Mouse (Mus musculus): ENCODE measurements at regions not wholly inside any gene's neighbourhood (a gene's known extent, or its start where the extent isn't known, plus 50 kb on each side); places are given as distances from the start of the nearest gene placed in this dataset.

DNA sequence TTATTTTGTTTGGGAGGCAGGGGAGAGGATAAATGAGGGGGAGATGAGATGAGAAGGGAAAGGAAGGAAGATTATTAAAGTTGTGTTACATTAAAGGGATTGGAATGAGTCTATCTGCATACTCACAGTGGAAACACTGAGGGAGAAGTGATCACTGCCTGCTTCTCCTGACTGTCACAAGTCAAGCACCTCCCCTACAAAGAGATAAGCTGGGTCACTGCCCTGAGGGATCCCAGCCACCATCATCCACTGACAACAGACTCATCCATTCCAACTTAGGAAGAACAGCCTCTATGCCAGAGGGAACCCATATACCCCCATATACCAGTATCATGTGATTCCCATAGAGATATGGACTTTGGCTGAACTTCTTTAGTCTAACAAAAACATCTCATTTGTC lies 322.3 kb downstream of the Ccser2 start:
- Histone ChIP-seq H3K4me1 (ENCODE audit: insufficient read depth, low read depth, low read length) (no peaks in the 10 kb centered on the region), H3K36me3 (ENCODE audit: insufficient read depth, low read length) (no peaks in the 10 kb centered on the region), H3K9me3 (ENCODE audit: low read length) (no peaks in the 10 kb centered on the region), H3K27ac (ENCODE audit: low read length) (no peak overlapping the region), H3K27me3 (replicated peaks; ENCODE audit: insufficient read depth, low read length) (no peaks in the 10 kb centered on the region), H3K9ac (replicated peaks; ENCODE audit: low read depth) (no peak overlapping the region), H3K4me3 (ENCODE audit: low read depth, low read length) (no peak overlapping the region), H3K4me2 (replicated peaks; ENCODE audit: low read depth, low read length) (no peak overlapping the region)
- DNase-seq (ENCODE audit: low spot score) (no peak), ATAC-seq (no peak)
- TF ChIP-seq EP300 (IDR thresholded peaks at IDR 0.05) (no peak), CTCF (IDR thresholded peaks at IDR 0.05) (no peak)

GRCm38 (mm10) chr14:36624822-36625221 lies 343.8 kb downstream of the Ccser2 start:
- no peaks in the 10 kb centered on the region for H3K36me3 ChIP-seq (ENCODE audit: insufficient read depth, low read length)
- no peaks in the 10 kb centered on the region for H3K4me1 ChIP-seq (ENCODE audit: insufficient read depth, low read depth, low read length)
- H3K9me3 ChIP-seq (ENCODE audit: low read length) = no peaks in the 10 kb centered on the region
- DNase-seq (ENCODE audit: low spot score) (no peak), ATAC-seq (no peak)
- TF ChIP-seq EP300 (IDR thresholded peaks at IDR 0.05) (no peak), CTCF (IDR thresholded peaks at IDR 0.05) (no peak)
- H3K27ac ChIP-seq (ENCODE audit: low read length) = no peak overlapping the region
- no peaks in the 10 kb centered on the region for H3K27me3 ChIP-seq (replicated peaks; ENCODE audit: insufficient read depth, low read length)
- H3K4me2 ChIP-seq (replicated peaks; ENCODE audit: low read depth, low read length) = no peak overlapping the region
- H3K4me3 ChIP-seq (ENCODE audit: low read depth, low read length) = no peak overlapping the region
- H3K9ac ChIP-seq (replicated peaks; ENCODE audit: low read depth) = no peak overlapping the region

- H3K4me3 ChIP-seq (ENCODE audit: low read depth, low read length) = no peak overlapping the region
- no peak overlapping the region for H3K9ac ChIP-seq (replicated peaks; ENCODE audit: low read depth)
- no peak for TF ChIP-seq EP300 (IDR thresholded peaks at IDR 0.05)
- TF ChIP-seq CTCF (IDR thresholded peaks at IDR 0.05) = no peak
- ATAC-seq (no peak), DNase-seq (ENCODE audit: low spot score) (no peak)
- H3K36me3 ChIP-seq (ENCODE audit: insufficient read depth, low read length) = no peaks in the 10 kb centered on the region
- no peaks in the 10 kb centered on the region for H3K4me1 ChIP-seq (ENCODE audit: insufficient read depth, low read depth, low read length)
- no peaks in the 10 kb centered on the region for H3K9me3 ChIP-seq (ENCODE audit: low read length)
- H3K4me2 ChIP-seq (replicated peaks; ENCODE audit: low read depth, low read length) = no peak overlapping the region
- no peak overlapping the region for H3K27ac ChIP-seq (ENCODE audit: low read length)
- 79% methylated on average over 1 of the region's 1 CpGs for WGBS
- no peaks in the 10 kb centered on the region for H3K27me3 ChIP-seq (replicated peaks; ENCODE audit: insufficient read depth, low read length)
These were observed 344.4 kb downstream of the Ccser2 start for GRCm38 (mm10) chr14:36624134-36624533.

DNA sequence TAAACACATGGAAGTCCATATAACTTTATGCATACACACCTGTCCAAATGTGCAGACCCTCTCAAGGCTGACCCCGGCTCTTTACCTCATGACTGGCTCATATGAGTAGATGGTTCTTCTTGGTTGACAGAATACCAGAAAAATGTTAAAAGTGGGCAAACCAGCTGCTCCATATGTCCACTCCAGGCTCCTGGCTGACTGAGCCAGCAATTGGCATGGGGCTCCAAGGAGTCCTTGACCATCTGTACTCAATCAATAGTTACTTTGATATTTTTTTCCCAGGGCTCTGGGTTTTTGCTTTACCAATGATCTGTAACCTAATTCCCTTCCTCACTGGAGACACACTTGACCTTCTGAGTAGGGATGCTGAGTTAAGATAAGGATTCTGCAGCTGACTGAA lies 345.5 kb downstream of the Ccser2 start:
- H3K36me3 ChIP-seq (ENCODE audit: insufficient read depth, low read length) = no peaks in the 10 kb centered on the region
- no peak overlapping the region for H3K27ac ChIP-seq (ENCODE audit: low read length)
- H3K9ac ChIP-seq (replicated peaks; ENCODE audit: low read depth) = no peak overlapping the region
- H3K4me3 ChIP-seq (ENCODE audit: low read depth, low read length) = no peak overlapping the region
- no peak overlapping the region for H3K4me2 ChIP-seq (replicated peaks; ENCODE audit: low read depth, low read length)
- TF ChIP-seq CTCF (IDR thresholded peaks at IDR 0.05) (no peak), EP300 (IDR thresholded peaks at IDR 0.05) (no peak)
- H3K4me1 ChIP-seq (ENCODE audit: insufficient read depth, low read depth, low read length) = no peaks in the 10 kb centered on the region
- no peaks in the 10 kb centered on the region for H3K9me3 ChIP-seq (ENCODE audit: low read length)
- DNase-seq (ENCODE audit: low spot score) (no peak), ATAC-seq (no peak)
- no peaks in the 10 kb centered on the region for H3K27me3 ChIP-seq (replicated peaks; ENCODE audit: insufficient read depth, low read length)
- 83% methylated on average over 1 of the region's 1 CpGs for WGBS

- H3K4me2 ChIP-seq (replicated peaks; ENCODE audit: low read depth, low read length) = no peak overlapping the region
- no peak overlapping the region for H3K9ac ChIP-seq (replicated peaks; ENCODE audit: low read depth)
- WGBS = 91% methylated on average over 1 of the region's 1 CpGs
- H3K4me3 ChIP-seq (ENCODE audit: low read depth, low read length) = no peak overlapping the region
- H3K9me3 ChIP-seq (ENCODE audit: low read length) = no peaks in the 10 kb centered on the region
- no peak for ATAC-seq
- no peaks in the 10 kb centered on the region for H3K27me3 ChIP-seq (replicated peaks; ENCODE audit: insufficient read depth, low read length)
- no peak for DNase-seq (ENCODE audit: low spot score)
- no peak overlapping the region for H3K27ac ChIP-seq (ENCODE audit: low read length)
- no peaks in the 10 kb centered on the region for H3K36me3 ChIP-seq (ENCODE audit: insufficient read depth, low read length)
- no peaks in the 10 kb centered on the region for H3K4me1 ChIP-seq (ENCODE audit: insufficient read depth, low read depth, low read length)
- TF ChIP-seq CTCF (IDR thresholded peaks at IDR 0.05) (no peak), EP300 (IDR thresholded peaks at IDR 0.05) (no peak)
These were observed 350.0 kb downstream of the Ccser2 start for GRCm38 (mm10) chr14:36618459-36619085.

DNA sequence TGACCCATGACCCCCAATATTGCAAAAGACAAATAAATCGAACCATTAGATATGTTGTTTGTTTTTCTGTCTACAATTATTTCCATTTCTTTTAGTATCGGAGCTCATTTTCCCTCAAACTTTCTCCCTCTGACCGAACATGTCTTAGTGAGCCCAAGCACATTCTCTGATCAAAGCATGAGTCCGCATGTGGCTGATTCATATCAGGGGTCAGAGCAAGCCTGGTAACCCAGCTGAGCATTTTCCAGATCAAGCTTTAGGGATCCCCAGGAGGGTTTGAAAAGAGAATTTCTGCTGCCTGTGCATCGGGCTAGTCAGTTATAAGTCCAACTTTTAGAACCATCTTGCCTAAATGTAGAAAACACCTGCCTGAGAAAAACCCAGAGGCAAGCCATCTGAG lies 350.6 kb downstream of the Ccser2 start:
- H3K27ac ChIP-seq (ENCODE audit: low read length) = no peak overlapping the region
- no peaks in the 10 kb centered on the region for H3K36me3 ChIP-seq (ENCODE audit: insufficient read depth, low read length)
- no peak for DNase-seq (ENCODE audit: low spot score)
- TF ChIP-seq EP300 (IDR thresholded peaks at IDR 0.05) = no peak
- TF ChIP-seq CTCF (IDR thresholded peaks at IDR 0.05) = no peak
- no peak overlapping the region for H3K9ac ChIP-seq (replicated peaks; ENCODE audit: low read depth)
- H3K9me3 ChIP-seq (ENCODE audit: low read length) = no peaks in the 10 kb centered on the region
- no peaks in the 10 kb centered on the region for H3K27me3 ChIP-seq (replicated peaks; ENCODE audit: insufficient read depth, low read length)
- 77% methylated on average over 5 of the region's 5 CpGs for WGBS
- no peak overlapping the region for H3K4me2 ChIP-seq (replicated peaks; ENCODE audit: low read depth, low read length)
- no peaks in the 10 kb centered on the region for H3K4me1 ChIP-seq (ENCODE audit: insufficient read depth, low read depth, low read length)
- no peak for ATAC-seq
- H3K4me3 ChIP-seq (ENCODE audit: low read depth, low read length) = no peak overlapping the region

- H3K4me1 ChIP-seq (ENCODE audit: insufficient read depth, low read depth, low read length) = no peaks in the 10 kb centered on the region
- TF ChIP-seq CTCF (IDR thresholded peaks at IDR 0.05) = no peak
- no peak for TF ChIP-seq EP300 (IDR thresholded peaks at IDR 0.05)
- H3K9ac ChIP-seq (replicated peaks; ENCODE audit: low read depth) = no peak overlapping the region
- no peak overlapping the region for H3K4me3 ChIP-seq (ENCODE audit: low read depth, low read length)
- no peak for ATAC-seq
- H3K9me3 ChIP-seq (ENCODE audit: low read length) = no peaks in the 10 kb centered on the region
- H3K27me3 ChIP-seq (replicated peaks; ENCODE audit: insufficient read depth, low read length) = no peaks in the 10 kb centered on the region
- H3K36me3 ChIP-seq (ENCODE audit: insufficient read depth, low read length) = no peaks in the 10 kb centered on the region
- no peak overlapping the region for H3K27ac ChIP-seq (ENCODE audit: low read length)
- 71% methylated on average over 3 of the region's 3 CpGs for WGBS
- no peak for DNase-seq (ENCODE audit: low spot score)
- H3K4me2 ChIP-seq (replicated peaks; ENCODE audit: low read depth, low read length) = no peak overlapping the region
These were observed 353.7 kb downstream of the Ccser2 start for GRCm38 (mm10) chr14:36614926-36615325.

Measured in lung, postnatal 0 days (tissue).